Mouse (Mus musculus) olfactory bulb, adult 2 months (tissue): Measurements from ENCODE around the gene Coro1c.

Source experiments
- CTCF ChIP-seq: fragments of 200-500 bp; IDR thresholded peaks from 2 replicates; pipeline ENCODE4 v1.5.1; 2012; ENCODE audit warnings: low read depth, mild to moderate bottlenecking, low read length, moderate library complexity; ENCODE audit not compliant: insufficient read depth
- POLR2A ChIP-seq: fragments of 200-500 bp; IDR thresholded peaks from 2 replicates; pipeline ENCODE4 v1.6.1; 2012; ENCODE audit warnings: mild to moderate bottlenecking, low read depth, low read length, moderate library complexity; ENCODE audit not compliant: insufficient read depth

- no peak for TF ChIP-seq POLR2A
- no peak for TF ChIP-seq CTCF
These were observed 43.6 kb downstream of the Coro1c start for GRCm38 (mm10) chr5:113864992-113865391.
